Mouse (Mus musculus): ENCODE data around the gene Foxo1. TPM values are rescaled to one million over a fixed set of nuclear protein-coding genes. Genes with fewer than 3 reads are reported as not detected.
A peak's percentile ranks its signal among the peaks of the same experiment; 100 is the strongest.

The Foxo1 gene
- total and polyA plus RNA-seq, 3 experiments, result 0.31 to 2.5 TPM; not detected in 1

DNA sequence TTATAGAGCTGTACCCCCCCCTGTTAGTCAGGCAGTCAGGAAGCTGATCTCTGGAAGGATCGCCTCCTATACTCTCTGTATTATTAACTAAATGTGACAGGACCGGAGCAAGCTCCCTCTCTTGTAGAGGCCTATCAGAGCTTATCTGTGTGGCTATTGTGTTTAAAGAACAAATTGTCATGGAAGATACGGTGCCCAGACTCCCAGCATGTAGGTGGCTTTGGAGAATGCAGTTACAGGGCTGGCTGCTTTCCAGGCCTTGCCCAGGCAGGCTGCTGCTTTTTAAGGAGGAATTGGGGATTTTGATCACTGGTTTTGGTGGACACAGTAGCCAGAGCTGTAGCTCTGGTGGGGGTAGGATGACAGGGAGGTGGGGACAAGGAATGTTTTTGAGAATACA lies 74.7 kb downstream of the Foxo1 start:
- Histone ChIP-seq H3K9me3 (replicated peaks; ENCODE audit: insufficient read depth, low read length) (no peaks in the 10 kb centered on the region), H3K4me1 (ENCODE audit: control insufficient read depth in 1 of 2, insufficient read depth in 2 of 2, low read length in 2 of 2) (peaks cover 0 to 2% of the 10 kb centered on the region in 2 experiments; a peak in 1 of 4 replicates), H3K27ac (ENCODE audit: control insufficient read depth, low read depth, low read length) (no peak overlapping the region), H3K4me3 (ENCODE audit: control insufficient read depth in 1 of 2, insufficient read depth in 1 of 2, low read depth in 2 of 2, low read length in 2 of 2) (no peak overlapping the region), H3K36me3 (ENCODE audit: control insufficient read depth in 1 of 2, insufficient read depth in 2 of 2, low read length in 2 of 2) (no peaks in the 10 kb centered on the region), H3K27me3 (ENCODE audit: control insufficient read depth in 1 of 2, insufficient read depth in 2 of 2, low read length in 2 of 2) (no peaks in the 10 kb centered on the region), H3K9ac (ENCODE audit: control insufficient read depth, low read depth, low read length, poor library complexity, severe bottlenecking) (no peak overlapping the region), H3K79me2 (ENCODE audit: control insufficient read depth, insufficient read depth, low read length, poor library complexity) (no peaks in the 10 kb centered on the region)
- DNase-seq (ENCODE audit: low read depth, low spot score), result peak; percentile 15
- TF ChIP-seq ETS1 (IDR thresholded peaks at IDR 0.05; ENCODE audit: low read depth, low read length), result no peak
- no peak for TF ChIP-seq ZNF384 (IDR thresholded peaks at IDR 0.05; ENCODE audit: low read depth, low read length)
- no peak for TF ChIP-seq GABPA (IDR thresholded peaks at IDR 0.05; ENCODE audit: low read depth, low read length)
- TF ChIP-seq MYC (IDR thresholded peaks at IDR 0.05; ENCODE audit: low read depth, low read length), result no peak
- no peak for TF ChIP-seq JUND (IDR thresholded peaks at IDR 0.05; ENCODE audit: low read depth, low read length)
- TF ChIP-seq POLR2AphosphoS5 (IDR thresholded peaks at IDR 0.05; ENCODE audit: borderline replicate concordance, low read depth, low read length), result no peak
- no peak for TF ChIP-seq NRF1 (IDR thresholded peaks at IDR 0.05; ENCODE audit: insufficient read depth, low read depth, low read length, poor library complexity, severe bottlenecking)
- TF ChIP-seq POLR2A (IDR thresholded peaks at IDR 0.05; ENCODE audit: control insufficient read depth in 1 of 2, insufficient read depth in 1 of 2, low read depth in 1 of 2, low read length in 2 of 2, poor library complexity in 1 of 2), result no peak
- no peak for TF ChIP-seq TBP (IDR thresholded peaks at IDR 0.05; ENCODE audit: low read depth, low read length)
- no peak for TF ChIP-seq HCFC1 (IDR thresholded peaks at IDR 0.05; ENCODE audit: low read depth, low read length)
- no peak for TF ChIP-seq MYB (IDR thresholded peaks at IDR 0.05; ENCODE audit: low read depth, low read length)
- no peak for TF ChIP-seq MAFK (IDR thresholded peaks at IDR 0.05; ENCODE audit: borderline replicate concordance, low read depth, low read length)

DNA sequence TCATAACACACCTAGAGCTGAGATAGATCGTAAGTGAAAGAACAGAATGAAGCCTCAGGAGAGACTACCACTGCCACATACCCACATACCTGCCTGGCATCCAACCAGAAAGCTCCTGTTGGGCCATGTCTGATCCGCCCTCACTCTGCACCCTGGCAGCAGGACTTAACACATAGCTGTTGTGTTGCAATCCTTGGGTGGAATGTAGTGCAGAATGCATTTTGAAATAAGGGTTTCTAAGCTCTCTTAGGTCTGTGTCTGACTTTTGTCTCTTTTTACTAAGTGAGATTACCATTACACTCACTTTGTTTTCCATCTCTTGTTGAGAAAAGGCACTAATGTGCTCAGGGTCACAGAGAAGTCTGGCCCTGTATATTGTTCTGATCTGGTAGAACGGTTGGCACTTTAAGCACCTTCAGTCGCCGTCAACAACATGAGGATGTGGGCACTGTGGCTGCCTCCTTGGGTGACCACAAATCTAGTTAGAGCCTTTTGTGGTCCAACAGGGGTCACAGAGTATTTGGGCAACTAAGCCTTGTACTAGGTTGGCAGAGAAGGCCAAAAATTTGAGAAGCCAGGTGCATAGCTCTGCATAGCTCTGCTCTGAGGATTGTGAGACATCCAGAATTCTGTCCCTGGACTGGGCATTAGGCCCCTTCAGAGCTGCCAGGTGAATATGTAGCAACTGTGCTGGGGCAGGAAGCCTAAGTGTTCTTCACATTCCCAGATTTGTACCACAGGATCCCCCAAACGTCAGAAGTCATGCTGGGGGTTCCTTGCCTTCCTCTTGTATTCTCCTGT lies 75.3 kb downstream of the Foxo1 start:
- Histone ChIP-seq H3K27me3 (ENCODE audit: control insufficient read depth in 1 of 2, insufficient read depth in 2 of 2, low read length in 2 of 2) (no peaks in the 10 kb centered on the region), H3K9ac (ENCODE audit: control insufficient read depth, low read depth, low read length, poor library complexity, severe bottlenecking) (no peak overlapping the region), H3K9me3 (replicated peaks; ENCODE audit: insufficient read depth, low read length) (no peaks in the 10 kb centered on the region), H3K79me2 (ENCODE audit: control insufficient read depth, insufficient read depth, low read length, poor library complexity) (no peaks in the 10 kb centered on the region), H3K4me1 (ENCODE audit: control insufficient read depth in 1 of 2, insufficient read depth in 2 of 2, low read length in 2 of 2) (peaks cover 0 to 2% of the 10 kb centered on the region in 2 experiments; a peak in 1 of 4 replicates), H3K4me3 (ENCODE audit: control insufficient read depth in 1 of 2, insufficient read depth in 1 of 2, low read depth in 2 of 2, low read length in 2 of 2) (no peak overlapping the region), H3K36me3 (ENCODE audit: control insufficient read depth in 1 of 2, insufficient read depth in 2 of 2, low read length in 2 of 2) (no peaks in the 10 kb centered on the region), H3K27ac (ENCODE audit: control insufficient read depth, low read depth, low read length) (no peak overlapping the region)
- DNase-seq (ENCODE audit: low read depth, low spot score), result no peak
- TF ChIP-seq POLR2AphosphoS5 (IDR thresholded peaks at IDR 0.05; ENCODE audit: borderline replicate concordance, low read depth, low read length), result no peak
- no peak for TF ChIP-seq MYC (IDR thresholded peaks at IDR 0.05; ENCODE audit: low read depth, low read length)
- no peak for TF ChIP-seq BHLHE40 (IDR thresholded peaks at IDR 0.05; ENCODE audit: borderline replicate concordance, low read depth, low read length)
- TF ChIP-seq POLR2AphosphoS2 (IDR thresholded peaks at IDR 0.05; ENCODE audit: low read length), result no peak
- TF ChIP-seq MAX (IDR thresholded peaks at IDR 0.05; ENCODE audit: low read length), result no peak
- no peak for TF ChIP-seq GABPA (IDR thresholded peaks at IDR 0.05; ENCODE audit: low read depth, low read length)
- TF ChIP-seq POLR2A (IDR thresholded peaks at IDR 0.05; ENCODE audit: control insufficient read depth in 1 of 2, insufficient read depth in 1 of 2, low read depth in 1 of 2, low read length in 2 of 2, poor library complexity in 1 of 2), result no peak
- TF ChIP-seq CTCF (IDR thresholded peaks at IDR 0.05 in 2 of 3, conservative IDR thresholded peaks at IDR 0.05 in 1 of 3; ENCODE audit: control insufficient read depth in 1 of 3, insufficient read depth in 1 of 3, low read depth in 2 of 3, low read length in 3 of 3, poor library complexity in 1 of 3, severe bottlenecking in 1 of 3), result no peak
- TF ChIP-seq MEF2A (IDR thresholded peaks at IDR 0.05; ENCODE audit: extremely low read depth, insufficient replicate concordance, low read depth, low read length, poor library complexity, severe bottlenecking), result no peak
- TF ChIP-seq MAZ (IDR thresholded peaks at IDR 0.05; ENCODE audit: low read depth, low read length), result no peak
- TF ChIP-seq RAD21 (IDR thresholded peaks at IDR 0.05; ENCODE audit: low read depth, low read length), result no peak
- no peak for TF ChIP-seq ELF1 (IDR thresholded peaks at IDR 0.05; ENCODE audit: low read depth, low read length)
- TF ChIP-seq USF1 (IDR thresholded peaks at IDR 0.05; ENCODE audit: low read depth, low read length), result no peak
- TF ChIP-seq TCF12 (IDR thresholded peaks at IDR 0.05; ENCODE audit: low read depth, low read length), result no peak
- TF ChIP-seq HCFC1 (IDR thresholded peaks at IDR 0.05; ENCODE audit: low read depth, low read length), result no peak
- no peak for TF ChIP-seq SMC3 (IDR thresholded peaks at IDR 0.05; ENCODE audit: low read depth, low read length)
- TF ChIP-seq KAT2A (conservative IDR thresholded peaks at IDR 0.05; ENCODE audit: low read depth, low read length), result no peak
- no peak for TF ChIP-seq ETS1 (IDR thresholded peaks at IDR 0.05; ENCODE audit: low read depth, low read length)
- no peak for TF ChIP-seq USF2 (IDR thresholded peaks at IDR 0.05; ENCODE audit: borderline replicate concordance in 1 of 2, insufficient read depth in 1 of 2, low read depth in 1 of 2, low read length in 2 of 2)
- TF ChIP-seq SIN3A (IDR thresholded peaks at IDR 0.05; ENCODE audit: low read length), result no peak
